Mouse (Mus musculus): ENCODE results near the gene Gramd1b.

DNA sequence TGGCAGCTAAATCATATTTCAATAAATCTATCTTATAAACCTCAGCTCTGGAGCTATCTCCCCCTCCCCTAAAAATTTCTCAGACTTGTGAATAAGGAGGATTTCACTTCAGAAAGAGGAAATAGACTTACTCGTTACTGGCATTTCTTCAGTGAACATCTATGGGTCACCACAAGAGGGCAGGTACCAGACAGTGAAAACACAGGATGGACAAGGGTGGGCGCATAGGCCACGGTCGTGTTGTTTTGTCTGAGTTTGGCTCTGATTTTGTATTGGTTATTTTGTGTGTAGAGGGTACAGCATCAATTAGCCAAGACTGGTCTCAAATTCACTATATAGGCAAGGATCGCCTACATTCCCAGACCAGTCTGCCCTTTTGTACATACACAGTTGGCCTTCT, 79.0 kb downstream of the Gramd1b start:
- TF ChIP-seq CTCF (IDR thresholded peaks at IDR 0.05) (peak; percentile 58), EP300 (IDR thresholded peaks at IDR 0.05) (no peak)
